Mouse (Mus musculus): ENCODE results near the gene Ift57.

Ift57 gene

DNA sequence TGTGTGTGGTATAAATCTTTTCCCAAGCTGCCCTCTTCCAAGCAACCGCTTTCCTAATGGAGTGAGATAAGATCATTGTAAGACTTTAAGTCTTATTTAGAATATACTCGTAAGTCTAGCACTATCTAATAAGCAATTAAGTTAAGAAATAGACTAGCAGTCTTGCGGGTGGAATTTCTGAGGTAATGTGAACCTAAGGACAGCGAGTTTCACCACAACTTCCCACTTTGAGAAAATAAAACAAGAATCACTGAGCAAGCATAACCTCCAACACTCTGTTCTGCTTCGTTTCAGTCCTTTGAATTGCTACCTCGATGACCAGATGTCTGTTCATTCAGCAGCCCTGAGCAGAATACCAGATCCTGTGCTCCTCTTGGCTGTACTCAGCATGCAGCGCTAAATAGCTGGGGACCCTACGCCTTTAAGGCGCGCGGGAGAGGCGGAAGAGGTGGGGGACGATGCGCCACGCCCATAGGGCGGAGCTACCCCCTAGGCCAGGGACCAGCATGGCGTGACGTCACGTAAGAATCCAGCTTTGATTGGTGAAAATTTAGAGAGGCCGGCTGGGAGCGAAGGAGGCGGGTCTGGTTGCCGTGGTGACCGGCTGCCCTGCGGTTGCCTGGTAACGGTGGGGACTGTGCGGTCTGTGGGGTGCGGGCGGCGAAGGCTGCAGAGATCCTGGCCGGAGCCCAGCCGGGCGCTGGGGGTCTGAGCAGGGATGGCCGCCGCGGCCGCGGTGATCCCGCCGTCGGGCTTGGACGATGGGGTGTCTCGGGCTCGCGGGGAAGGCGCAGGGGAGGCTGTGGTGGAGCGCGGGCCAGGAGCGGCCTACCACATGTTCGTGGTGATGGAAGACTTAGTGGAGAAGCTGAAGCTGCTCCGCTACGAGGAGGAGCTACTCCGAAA lies at the start of gene Ift57:
TSS of gene Ift57 (plus strand) at position 614 of the 906 bp plus-strand sequence.
- peak; percentile 99 for DNase-seq (ENCODE audit: low read depth, low spot score)

DNA sequence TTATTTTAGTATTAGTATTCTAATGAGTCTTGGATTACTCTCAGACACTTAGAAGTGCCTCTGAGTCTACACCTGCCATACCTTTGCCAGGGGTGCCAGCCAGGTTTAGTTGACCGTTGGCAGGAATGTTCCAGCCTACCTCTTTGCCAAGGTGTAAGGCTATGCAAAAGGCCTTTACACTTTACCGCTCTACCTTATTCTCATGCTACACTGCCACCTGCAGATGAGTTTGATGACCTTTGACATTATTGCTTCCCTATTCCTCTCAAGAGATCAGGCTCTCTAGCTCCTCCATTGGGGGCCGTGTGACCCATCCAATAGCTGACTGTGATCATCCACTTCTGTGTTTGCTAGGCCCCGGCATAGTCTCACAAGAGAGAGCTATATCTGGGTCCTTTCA lies 41.9 kb upstream of the Ift57 start:
- DNase-seq (ENCODE audit: low read depth, low spot score), result no peak

DNA sequence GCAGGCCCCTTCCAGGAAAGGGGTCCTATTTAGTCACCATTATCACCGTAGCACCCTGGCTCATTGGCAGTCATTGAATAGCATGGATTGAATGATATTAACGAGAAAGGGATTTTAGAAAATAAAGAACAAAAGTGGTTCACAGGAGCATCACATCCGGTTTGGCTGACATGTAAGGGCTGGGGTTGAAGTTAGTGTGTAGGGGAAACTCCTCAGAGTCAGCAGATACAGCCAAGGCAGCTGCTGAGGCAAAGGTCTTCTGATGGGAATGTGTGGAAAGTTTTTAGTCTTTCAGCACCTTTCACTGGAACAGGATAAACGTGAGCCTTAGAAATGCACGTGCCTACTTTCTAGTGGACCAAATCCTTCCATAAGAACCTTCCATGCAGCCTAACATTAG lies 41.0 kb upstream of the Ift57 start:
- DNase-seq (ENCODE audit: low read depth, low spot score), result no peak

DNA sequence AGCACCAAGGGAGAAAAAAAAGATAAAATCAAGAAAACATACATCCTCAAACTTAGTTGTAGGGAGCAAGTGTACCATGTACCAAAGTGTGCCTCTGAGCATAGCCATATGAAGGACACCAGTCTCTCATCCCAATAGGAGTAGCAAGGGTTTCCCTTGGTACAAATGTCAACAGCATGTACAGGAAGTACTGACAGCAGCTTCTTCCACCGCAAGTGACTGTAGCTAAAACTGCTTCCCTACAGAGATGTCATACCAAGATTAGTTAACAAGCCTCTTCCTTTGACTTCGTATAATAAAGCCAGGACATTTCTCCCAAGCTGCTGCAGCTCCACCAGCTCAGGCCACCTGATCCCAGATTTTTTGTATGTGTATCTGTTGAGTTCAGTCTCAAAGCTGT lies 39.9 kb upstream of the Ift57 start:
- no peak for DNase-seq (ENCODE audit: low read depth, low spot score)

DNA sequence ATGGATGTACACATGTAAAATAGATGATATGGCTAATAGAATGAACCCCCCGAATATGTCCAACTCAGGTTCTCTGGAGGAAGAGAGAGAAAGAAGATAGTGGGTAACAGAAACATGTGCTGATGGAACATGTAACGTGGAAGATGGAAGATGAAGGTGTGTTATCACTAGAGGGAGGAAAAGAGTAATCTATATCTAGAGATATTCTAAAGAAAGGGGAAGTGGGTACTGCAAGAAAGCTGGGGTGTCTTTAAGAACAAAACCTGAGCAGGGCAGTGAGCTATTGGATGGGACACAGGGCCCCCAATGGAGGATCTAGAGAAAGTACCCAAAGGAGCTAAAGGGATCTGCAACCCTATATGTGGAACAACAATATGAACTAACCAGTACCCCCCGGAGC lies 38.9 kb upstream of the Ift57 start:
- no peak for DNase-seq (ENCODE audit: low read depth, low spot score)

DNA sequence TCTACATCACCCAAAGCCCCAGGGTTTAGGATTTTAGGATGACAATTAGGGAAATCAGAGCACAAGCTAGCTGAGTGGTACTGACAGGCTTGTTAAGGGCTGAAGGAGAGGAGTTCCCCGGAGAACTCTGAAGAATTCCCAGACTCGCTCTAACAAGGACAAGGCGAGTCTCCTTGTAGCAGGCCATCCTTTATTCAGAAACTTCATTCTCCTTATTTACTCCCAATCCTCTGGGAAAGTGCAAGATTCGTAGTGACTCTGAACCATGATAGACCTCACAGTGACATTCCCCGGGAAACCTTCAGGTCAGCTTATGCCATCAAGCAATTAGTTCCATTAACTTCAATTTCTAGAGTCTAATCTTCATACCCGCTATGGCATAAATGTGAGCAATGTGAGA lies 36.8 kb upstream of the Ift57 start:
- peak; percentile 11 for DNase-seq (ENCODE audit: low read depth, low spot score)

DNA sequence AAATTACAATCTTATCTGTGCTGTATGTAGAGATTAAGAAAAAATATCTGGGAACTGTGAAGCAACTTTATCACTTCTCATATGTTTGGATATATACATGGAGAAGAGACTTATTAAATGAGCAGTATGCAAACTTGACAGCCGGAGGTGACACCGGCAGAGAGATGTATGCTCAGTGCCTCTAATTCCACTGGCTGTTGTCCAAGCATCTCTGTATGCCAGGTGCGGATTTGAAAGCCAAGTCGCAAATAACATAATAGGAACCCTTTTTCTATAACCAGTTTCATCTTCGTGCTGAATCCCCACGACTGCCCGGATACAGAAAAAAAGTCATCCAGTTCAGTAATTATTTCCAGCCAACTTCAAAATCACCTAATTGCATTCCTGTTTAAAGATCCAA lies 34.4 kb upstream of the Ift57 start:
- DNase-seq (ENCODE audit: low read depth, low spot score), result no peak

DNA sequence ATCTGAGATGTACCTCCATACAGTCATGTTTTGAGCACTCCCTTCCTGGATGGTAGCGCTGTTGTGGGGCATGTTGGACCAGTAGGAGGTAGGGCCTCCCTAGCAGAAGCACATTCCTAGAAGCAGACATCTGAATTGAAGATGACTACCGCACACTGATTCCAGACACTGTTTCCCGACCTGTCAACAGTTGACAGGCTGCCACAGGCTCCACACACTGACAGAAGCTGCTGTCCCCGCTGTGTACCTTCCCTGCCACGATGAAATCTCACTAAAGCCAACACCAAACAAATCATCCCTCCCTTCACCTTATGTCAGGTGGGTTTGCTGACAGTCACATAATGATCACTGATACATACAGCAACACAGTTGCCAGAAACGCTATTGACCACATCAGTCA lies 19.4 kb upstream of the Ift57 start:
- DNase-seq (ENCODE audit: low read depth, low spot score), result no peak

DNA sequence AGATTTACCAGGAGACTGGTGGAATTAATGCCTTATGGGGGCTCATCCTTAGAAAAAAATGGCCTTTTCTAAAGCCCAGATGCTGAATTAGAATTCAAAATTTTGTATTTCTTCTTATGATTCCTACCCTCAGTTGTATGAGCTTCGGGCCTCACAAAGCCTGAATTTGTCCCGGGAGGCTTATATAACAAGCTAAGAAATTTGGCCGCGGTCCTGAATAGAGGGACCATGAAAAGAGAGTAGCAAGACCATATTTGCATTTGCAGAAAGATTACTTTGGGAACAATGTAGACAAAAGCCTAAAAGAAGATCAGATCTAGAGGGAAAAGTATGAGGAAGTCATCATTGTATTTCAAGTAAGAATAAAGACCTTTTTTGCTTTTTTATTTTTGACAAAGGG lies 14.1 kb upstream of the Ift57 start:
- DNase-seq (ENCODE audit: low read depth, low spot score), result no peak

DNA sequence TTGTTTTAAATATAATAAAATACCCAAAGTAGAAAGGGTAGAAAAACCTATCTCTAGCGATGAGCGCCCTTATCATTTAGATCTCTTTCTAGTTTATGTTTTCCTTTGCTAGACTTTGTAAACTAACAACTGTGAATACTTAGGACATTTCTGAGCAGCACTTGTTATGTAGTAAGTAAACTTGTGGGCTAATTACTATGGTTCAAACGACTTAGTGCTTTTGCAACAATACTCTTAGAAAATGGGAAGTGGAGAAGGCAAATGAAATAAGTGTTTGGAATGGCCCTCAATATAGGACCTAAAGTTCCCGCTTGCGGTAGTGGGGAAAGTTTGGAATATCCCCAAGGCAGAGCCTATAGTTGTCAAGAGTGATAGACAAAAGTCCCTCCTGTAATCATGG lies 788 bp downstream of the Ift57 start:
- no peak for DNase-seq (ENCODE audit: low read depth, low spot score)

DNA sequence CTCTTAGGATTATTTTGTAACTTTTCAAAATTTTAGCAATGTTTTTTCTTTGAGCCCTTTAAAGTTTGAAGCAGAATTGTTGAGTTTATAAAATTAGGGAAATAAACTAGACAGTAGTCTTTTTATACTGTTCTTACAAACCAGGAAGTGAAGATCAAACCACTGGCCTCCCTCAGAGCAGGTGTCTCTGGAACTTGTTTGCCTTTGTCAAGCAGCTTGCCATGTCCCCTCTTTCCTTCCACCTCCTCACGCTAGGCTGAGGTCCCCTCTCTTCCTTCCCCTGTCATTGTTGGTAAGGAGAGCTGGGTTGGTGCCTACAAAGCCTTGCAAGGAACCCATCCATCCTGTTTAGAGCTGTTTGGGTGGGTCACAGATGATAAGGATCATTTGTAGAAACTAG lies 9.0 kb downstream of the Ift57 start:
- DNase-seq (ENCODE audit: low read depth, low spot score), result no peak

DNA sequence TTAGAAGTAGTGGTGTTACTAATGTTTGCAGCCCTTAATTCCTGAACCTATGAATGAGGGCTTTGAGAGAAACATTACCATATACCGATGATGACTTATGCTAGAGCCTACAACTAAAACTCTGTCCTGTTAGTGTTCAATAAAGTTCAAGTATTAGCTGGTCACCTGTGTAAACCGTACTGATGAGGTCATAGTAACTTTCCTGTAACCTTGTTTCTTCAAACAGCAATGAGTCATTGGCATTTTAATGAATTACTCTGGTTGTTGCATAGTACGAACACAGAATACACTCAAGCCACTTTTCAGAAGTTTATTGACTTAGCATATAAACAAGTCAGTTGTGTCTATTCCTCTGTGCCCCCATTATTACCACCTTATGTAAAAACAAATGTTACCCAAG lies 11.2 kb downstream of the Ift57 start:
- DNase-seq (ENCODE audit: low read depth, low spot score), result no peak

DNA sequence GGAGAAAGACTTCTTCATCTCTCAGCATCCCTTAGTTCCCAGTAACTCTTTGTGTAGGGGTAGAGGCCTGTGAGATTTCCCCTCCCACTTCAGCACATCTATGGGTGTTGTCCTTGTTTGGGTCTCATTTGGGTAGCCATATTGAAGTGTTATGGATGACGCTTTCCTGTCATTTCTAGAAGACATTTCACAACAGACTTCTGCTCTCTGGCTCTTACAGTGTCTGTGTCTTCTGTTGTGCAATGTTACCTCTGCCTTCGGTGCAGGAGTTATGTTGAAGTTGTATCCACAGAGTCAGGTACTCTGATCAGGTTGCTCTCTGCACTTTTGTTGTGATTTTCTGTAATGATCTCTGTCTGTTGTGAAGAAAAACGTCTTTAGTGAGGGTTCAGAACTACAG lies 14.3 kb downstream of the Ift57 start:
- DNase-seq (ENCODE audit: low read depth, low spot score), result no peak

DNA sequence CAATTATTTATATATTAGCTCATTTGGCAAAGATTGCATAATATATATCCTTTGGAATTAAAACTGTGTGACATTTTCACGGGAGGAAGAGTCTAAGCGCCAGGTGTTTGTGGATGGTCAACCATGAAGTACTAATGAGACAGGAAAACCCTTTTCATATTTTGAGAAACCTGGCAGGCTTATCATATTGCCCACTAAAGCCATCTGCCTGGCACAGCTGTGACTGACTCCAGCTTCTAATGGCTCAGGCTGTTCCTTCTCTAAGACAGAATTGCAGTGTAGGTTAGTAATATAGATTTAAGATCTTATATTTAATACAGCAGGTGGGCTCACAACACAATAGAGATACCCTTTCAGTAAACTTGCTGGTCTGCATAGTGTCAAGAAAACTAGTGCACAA lies 21.6 kb downstream of the Ift57 start:
- no peak for DNase-seq (ENCODE audit: low read depth, low spot score)

DNA sequence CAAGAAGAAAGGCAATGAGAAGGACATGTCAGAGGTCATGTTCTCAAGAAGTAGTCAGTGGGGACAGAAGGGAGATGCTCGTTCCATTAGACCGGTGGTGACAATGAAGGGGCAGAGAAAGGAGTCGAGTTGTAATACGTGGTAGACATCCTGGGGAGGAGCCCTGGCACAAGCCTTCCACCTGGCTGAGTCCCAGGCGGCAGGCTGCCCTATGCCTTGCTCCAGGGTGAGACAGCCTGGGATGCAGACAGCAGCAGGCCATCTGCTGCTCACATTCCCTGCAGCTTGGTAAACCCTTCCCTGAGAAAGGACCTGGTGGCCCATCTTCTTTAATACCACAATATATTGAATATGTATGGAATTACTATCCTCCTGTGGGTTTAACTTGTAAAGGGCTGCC lies 22.6 kb downstream of the Ift57 start:
- DNase-seq (ENCODE audit: low read depth, low spot score), result no peak

DNA sequence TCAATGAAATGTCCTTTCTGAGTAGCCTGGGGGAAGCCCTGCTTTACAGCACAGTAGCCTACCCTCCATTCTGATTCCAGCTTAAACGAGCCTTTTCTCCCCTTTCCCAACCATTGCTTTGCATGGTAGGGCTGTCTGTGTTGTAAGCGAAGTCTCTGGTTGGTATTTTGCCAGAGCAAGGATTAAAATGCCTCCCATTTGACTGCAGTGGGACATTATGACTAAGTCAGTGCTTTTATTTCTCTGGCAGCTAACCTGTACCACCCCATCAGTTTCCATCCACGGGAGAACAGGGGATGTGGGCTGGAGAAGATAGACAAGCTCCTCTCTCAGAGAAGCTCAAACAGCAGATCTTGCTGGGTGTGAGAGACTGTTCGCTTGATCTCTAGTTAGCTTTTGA lies 24.2 kb downstream of the Ift57 start:
- DNase-seq (ENCODE audit: low read depth, low spot score), result no peak

DNA sequence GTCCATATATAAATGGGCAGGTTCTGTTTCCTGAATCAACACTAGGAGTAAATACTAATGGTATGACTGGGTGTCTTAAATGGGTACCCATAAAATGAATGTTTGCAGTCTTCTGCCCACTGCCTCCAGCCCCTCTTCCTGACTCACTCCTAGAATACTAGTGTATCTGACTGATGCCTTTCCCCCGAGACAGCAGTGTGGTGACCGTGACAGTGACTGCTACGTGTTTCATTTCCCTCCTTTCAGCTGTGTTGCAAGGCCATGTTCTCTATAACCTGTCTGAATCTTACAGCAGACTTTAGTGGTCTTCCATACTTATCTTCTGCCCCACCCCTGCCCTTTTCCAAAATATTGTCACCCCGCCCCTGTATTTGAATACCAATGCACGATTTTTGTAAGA lies 25.2 kb downstream of the Ift57 start:
- DNase-seq (ENCODE audit: low read depth, low spot score), result no peak

DNA sequence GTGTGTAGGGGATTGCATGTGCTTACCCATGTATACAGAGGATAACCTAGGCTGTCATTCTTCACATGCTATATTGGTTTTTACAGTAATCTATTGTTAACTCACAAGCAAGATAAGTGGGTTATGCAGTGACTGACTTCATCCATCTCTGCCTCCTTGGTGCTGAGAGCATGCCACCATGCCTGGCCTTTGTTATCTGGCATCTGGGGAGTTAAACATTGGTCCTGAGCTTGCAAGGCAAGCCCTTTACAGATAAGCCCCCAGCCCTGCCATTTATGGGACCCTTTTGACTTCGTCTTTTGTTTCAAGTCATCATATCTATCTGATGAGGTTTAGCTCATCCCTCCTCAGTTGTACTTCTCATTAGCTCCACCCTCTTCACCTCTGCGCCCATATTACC lies 25.9 kb downstream of the Ift57 start:
- DNase-seq (ENCODE audit: low read depth, low spot score), result no peak

DNA sequence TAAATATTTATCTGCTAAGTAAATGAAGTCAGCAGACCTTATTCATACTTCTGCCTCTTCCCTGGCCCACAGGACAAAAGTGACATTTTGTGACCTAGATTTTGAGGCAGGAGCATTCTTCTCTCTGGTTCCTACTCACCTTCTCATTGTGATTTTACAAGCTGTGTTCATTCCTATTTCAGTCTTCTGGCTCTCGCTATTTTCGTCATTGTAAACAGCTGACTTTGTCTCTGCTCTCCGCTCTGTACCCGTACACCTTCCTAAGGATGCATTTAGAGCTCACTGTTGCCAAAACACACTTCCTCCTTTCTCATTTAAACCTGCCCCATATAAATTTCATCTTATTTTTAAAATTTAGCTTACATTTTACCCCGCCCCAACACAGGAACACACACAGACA lies 26.4 kb downstream of the Ift57 start:
- DNase-seq (ENCODE audit: low read depth, low spot score), result no peak

DNA sequence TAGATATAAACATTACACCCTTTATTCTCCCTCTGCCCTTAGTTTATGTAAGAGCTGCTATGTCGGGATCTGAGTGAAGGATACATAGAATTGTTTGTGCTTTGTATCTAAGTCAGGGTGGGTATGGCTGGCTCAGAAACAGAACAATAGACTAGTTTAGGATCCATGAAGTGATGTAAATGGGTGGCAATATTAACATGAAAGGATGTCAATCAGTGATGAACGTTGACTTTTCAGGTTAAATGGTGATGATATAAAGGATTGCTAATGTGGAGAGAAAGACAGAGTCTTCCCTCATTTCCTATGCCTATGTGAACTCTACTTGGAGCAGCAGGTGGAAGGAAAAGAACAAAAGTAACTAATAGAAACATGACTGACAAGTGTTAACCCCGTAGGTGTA lies 27.2 kb downstream of the Ift57 start:
- no peak for DNase-seq (ENCODE audit: low read depth, low spot score)

DNA sequence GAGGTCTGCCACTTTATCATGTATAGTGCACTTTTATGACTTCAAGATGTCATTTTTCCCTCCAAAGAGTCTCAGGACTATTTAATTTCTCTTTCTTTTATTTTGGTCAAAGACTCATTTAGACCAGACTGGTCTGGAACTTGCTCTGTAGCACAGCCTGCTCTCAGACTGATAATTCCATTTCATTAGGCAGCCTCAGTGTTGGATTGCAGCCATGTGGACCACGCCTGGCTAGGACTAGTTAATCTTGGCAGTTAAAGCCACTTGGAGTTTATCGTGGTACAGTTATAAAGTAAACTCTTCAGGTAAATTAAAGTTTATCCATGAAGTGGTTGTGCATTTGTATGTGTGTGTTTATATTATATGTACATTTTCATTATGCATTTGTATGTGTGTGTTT lies 27.7 kb downstream of the Ift57 start:
- DNase-seq (ENCODE audit: low read depth, low spot score), result no peak

DNA sequence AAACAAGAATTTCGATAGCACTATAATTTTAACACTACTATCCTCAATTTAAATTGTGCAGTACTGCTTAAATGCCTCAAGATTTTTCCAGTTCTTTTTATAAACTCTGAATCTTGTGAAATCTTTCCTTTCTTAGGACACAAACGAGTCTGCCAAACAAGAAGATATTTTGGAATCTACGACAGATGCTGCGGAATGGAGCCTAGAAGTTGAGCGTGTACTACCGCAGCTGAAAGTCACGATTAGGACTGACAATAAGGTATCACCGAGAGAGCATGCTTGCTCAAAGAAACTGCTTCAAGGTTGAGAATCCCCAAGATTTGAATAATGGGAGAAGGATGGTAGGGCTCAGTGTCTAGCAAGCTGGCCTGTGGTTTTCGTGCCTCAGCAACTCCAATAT lies 37.5 kb downstream of the Ift57 start:
- DNase-seq (ENCODE audit: low read depth, low spot score), result no peak

DNA sequence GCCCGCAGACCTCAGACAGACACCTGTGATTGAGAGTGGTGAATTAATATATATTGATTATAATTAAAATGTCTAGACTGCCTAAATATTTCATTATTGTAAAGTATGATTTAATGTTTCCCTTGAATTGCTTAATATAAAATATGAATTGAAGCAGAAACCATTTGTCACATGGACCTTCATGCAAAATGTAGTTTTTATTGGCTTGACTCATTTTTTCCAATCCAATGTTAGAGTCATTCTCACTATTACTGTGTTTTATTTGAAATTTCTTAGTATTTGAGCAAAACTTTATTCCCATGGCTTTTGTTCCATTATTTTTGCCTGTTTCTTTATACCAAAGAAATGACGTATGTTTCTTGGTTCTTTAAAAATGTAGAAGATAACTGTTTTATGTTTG lies 48.3 kb downstream of the Ift57 start:
- DNase-seq (ENCODE audit: low read depth, low spot score), result no peak

DNA sequence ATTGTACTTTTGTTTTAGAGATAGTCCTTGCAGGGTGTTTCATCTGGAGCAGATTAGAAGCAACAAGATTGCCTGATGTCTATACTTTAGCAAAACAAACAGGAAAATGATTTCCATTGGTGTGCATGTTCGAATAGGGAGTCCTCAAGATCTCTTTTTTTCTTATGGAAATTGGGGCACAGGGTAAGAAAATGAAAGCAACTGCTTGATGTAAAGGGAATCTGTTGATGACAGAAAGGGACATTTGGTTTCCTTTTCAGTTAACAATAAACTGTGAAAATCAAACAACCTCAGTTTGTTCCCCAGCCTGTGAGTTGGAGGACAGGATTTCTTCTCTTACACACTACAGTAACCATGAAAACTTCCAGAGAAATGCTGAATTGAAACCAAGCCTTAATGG lies 53.9 kb downstream of the Ift57 start:
- DNase-seq (ENCODE audit: low read depth, low spot score), result no peak
